Mouse (Mus musculus) erythroblast, embryonic 14.5 days (primary cell): Measurements from ENCODE around the gene Tmem179. TPM values are rescaled to one million over a fixed set of nuclear protein-coding genes. Genes with fewer than 3 reads are reported as not detected.

Experiments
- H3K27me3 ChIP-seq: 2 replicates; pipeline ENCODE4 v1.6.1; 2012; ENCODE audit warnings: inconsistent platforms; ENCODE audit not compliant: control insufficient read depth
- H3K36me3 ChIP-seq: 2 replicates; pipeline ENCODE4 v1.6.1; 2012; ENCODE audit warnings: mild to moderate bottlenecking, inconsistent platforms; ENCODE audit not compliant: control insufficient read depth
- H3K4me1 ChIP-seq: 2 replicates; pipeline ENCODE4 v1.6.1; 2012; ENCODE audit warnings: inconsistent platforms; ENCODE audit not compliant: control insufficient read depth
- H3K4me3 ChIP-seq: replicated peaks from 2 replicates; pipeline ENCODE3; 2012; ENCODE audit warnings: moderate library complexity, mild to moderate bottlenecking, inconsistent platforms
- H3K9me3 ChIP-seq: 2 replicates; pipeline ENCODE4 v1.6.1; 2012; ENCODE audit warnings: low read length, inconsistent platforms, mixed read lengths; ENCODE audit not compliant: control insufficient read depth
- GATA1 ChIP-seq: IDR thresholded peaks from 2 replicates; pipeline ENCODE4 v1.6.1; 2012; ENCODE audit warnings: low read length, inconsistent platforms, mixed read lengths
- TAL1 ChIP-seq: IDR thresholded peaks from 3 replicates; pipeline ENCODE4 v1.6.1; 2012; ENCODE audit warnings: low read length, inconsistent platforms, mixed read lengths
- polyA plus RNA-seq: library from polyadenylated mRNA; stranded (reverse); fragments of >175 nt; gene quantifications from 2 replicates; pipeline ENCODE4 v1.2.3, GENCODE M21; 2012

The Tmem179 gene
- polyA plus RNA-seq, 1 experiment: not detected

GRCm38 (mm10) chr12:112457839-112458238, 58.7 kb downstream of the Tmem179 start:
- H3K36me3 ChIP-seq: no peaks in the 10 kb centered on the region
- H3K27me3 ChIP-seq: no peaks in the 10 kb centered on the region
- H3K4me3 ChIP-seq: no peak overlapping the region
- TF ChIP-seq GATA1: no peak
- TF ChIP-seq TAL1: no peak
- no peaks in the 10 kb centered on the region for H3K9me3 ChIP-seq
- no peaks in the 10 kb centered on the region for H3K4me1 ChIP-seq

GRCm38 (mm10) chr12:112456144-112456713, 60.3 kb downstream of the Tmem179 start:
- no peaks in the 10 kb centered on the region for H3K36me3 ChIP-seq
- no peaks in the 10 kb centered on the region for H3K9me3 ChIP-seq
- TF ChIP-seq TAL1 (no peak), GATA1 (no peak)
- no peak overlapping the region for H3K4me3 ChIP-seq
- H3K27me3 ChIP-seq: no peaks in the 10 kb centered on the region
- no peaks in the 10 kb centered on the region for H3K4me1 ChIP-seq

GRCm38 (mm10) chr12:112451826-112452225, 64.7 kb downstream of the Tmem179 start:
- H3K27me3 ChIP-seq: no peaks in the 10 kb centered on the region
- peaks cover 6% of the 10 kb centered on the region for H3K9me3 ChIP-seq
- no peaks in the 10 kb centered on the region for H3K4me1 ChIP-seq

GRCm38 (mm10) chr12:112451381-112451780, 65.2 kb downstream of the Tmem179 start:
- H3K4me1 ChIP-seq: no peaks in the 10 kb centered on the region
- peaks cover 6% of the 10 kb centered on the region for H3K9me3 ChIP-seq
- no peak overlapping the region for H3K4me3 ChIP-seq
- no peaks in the 10 kb centered on the region for H3K36me3 ChIP-seq
- TF ChIP-seq TAL1 (no peak), GATA1 (no peak)
- no peaks in the 10 kb centered on the region for H3K27me3 ChIP-seq

More at GRCm38 (mm10) chr12:112451826-112452225, 64.7 kb downstream of the Tmem179 start:
- Histone ChIP-seq H3K36me3 (no peaks in the 10 kb centered on the region), H3K4me3 (no peak overlapping the region)
- TF ChIP-seq TAL1: no peak
- no peak for TF ChIP-seq GATA1

- Histone ChIP-seq H3K36me3 (no peaks in the 10 kb centered on the region), H3K4me1 (no peaks in the 10 kb centered on the region), H3K4me3 (no peak overlapping the region), H3K27me3 (no peaks in the 10 kb centered on the region), H3K9me3 (peaks cover 6% of the 10 kb centered on the region)
- TF ChIP-seq GATA1 (no peak), TAL1 (no peak)
These were observed 65.7 kb downstream of the Tmem179 start for GRCm38 (mm10) chr12:112450883-112451282.

Other genes with a start within 250 kb of the Tmem179 start
- gene A530016L24Rik, start 27.3 kb downstream of the Tmem179 start, polyA plus RNA-seq: 0.01 TPM in 1 of 2 replicates, not detected in the other
- 0.43 TPM in 2 replicates for gene Inf2, start 72.0 kb upstream of the Tmem179 start, polyA plus RNA-seq
- 0.28 and 0.74 TPM in 2 replicates for gene Adssl1, start 103.3 kb upstream of the Tmem179 start, polyA plus RNA-seq
- gene Siva1, start 127.9 kb upstream of the Tmem179 start, polyA plus RNA-seq: 20.4 and 20.6 TPM in 2 replicates
- gene Akt1, start 158.1 kb upstream of the Tmem179 start, polyA plus RNA-seq: 15.1 and 15.2 TPM in 2 replicates
- gene Zbtb42, start 162.1 kb upstream of the Tmem179 start, polyA plus RNA-seq: 0.02 TPM in 1 of 2 replicates, not detected in the other
- gene Cep170b, start 203.7 kb upstream of the Tmem179 start, polyA plus RNA-seq: 0.02 and 0.04 TPM in 2 replicates
- gene Pld4, start 243.9 kb upstream of the Tmem179 start, polyA plus RNA-seq: 0.24 and 0.50 TPM in 2 replicates